Comparison of ENCODE assay signal across 26 mouse cellular contexts in genomic region chr13:56740496-56740895, GRCm38 (mm10). TPM values are rescaled to one million over a fixed set of nuclear protein-coding genes. Genes with fewer than 3 reads are reported as not detected.
A peak's percentile ranks its signal among the peaks of the same experiment; 100 is the strongest.
DNase-seq lines count a peak whose midpoint lies in the region; ATAC-seq and TF ChIP-seq lines count a peak whose summit lies in the region.
"Had no signal": no experiment of that assay in that cellular context is flagged by ENCODE, and none has a peak within 500 bp of the region (broad histone marks: within the 10 kb centered on the region; RNA-seq: fewer than 3 reads in every experiment).

No protein-coding gene starts in this region.

- TF ChIP-seq CTCF in forebrain, postnatal 0 days (IDR thresholded peaks at IDR 0.05; ENCODE audit: low read depth) = no peak

- DNase-seq in forebrain, embryonic 11.5 days (ENCODE audit: low spot score) = peak; percentile 41
- DNase-seq in forebrain, postnatal 0 days = no peak
- peak; percentile 63 for DNase-seq in heart, embryonic 10.5 days (ENCODE audit: low spot score)
- DNase-seq in testis, postnatal 10 days (ENCODE audit: low spot score) = peak; percentile 31
- DNase-seq in testis, postnatal 14 days (ENCODE audit: low spot score) = no peak
- DNase-seq: adrenal gland, adult 8-10 months; adrenal gland, postnatal 14 days; adrenal gland, postnatal 36 days; B cell, adult 2 months; cerebellum, adult 11-12 months; cerebellum, adult 2 months; cerebellum, adult 9-10 months; cerebellum, postnatal 10 days; cerebellum, postnatal 25 days had no signal

- H3K9ac ChIP-seq in forebrain, embryonic 11.5 days (ENCODE audit: low read length) = no peak overlapping the region
- no peak overlapping the region for H3K9ac ChIP-seq in forebrain, postnatal 0 days
- H3K9ac ChIP-seq in heart, embryonic 12.5 days = no peak overlapping the region
- H3K9ac ChIP-seq: embryonic facial prominence, embryonic 12.5 days; forebrain, embryonic 12.5 days had no signal

- no peak overlapping the region for H3K27ac ChIP-seq in forebrain, embryonic 11.5 days (ENCODE audit: low read depth, low read length)
- H3K27ac ChIP-seq in forebrain, postnatal 0 days (ENCODE audit: low read depth, low read length) = no peak overlapping the region
- no peak overlapping the region for H3K27ac ChIP-seq in heart, embryonic 10.5 days
- H3K27ac ChIP-seq in heart, embryonic 12.5 days (ENCODE audit: poor library complexity, severe bottlenecking) = no peak overlapping the region
- H3K27ac ChIP-seq: embryonic facial prominence, embryonic 10.5 days; embryonic facial prominence, embryonic 12.5 days; forebrain, embryonic 12.5 days had no signal

- 87% methylated on average over 6 of the region's 6 CpGs for WGBS in forebrain, embryonic 11.5 days
- 83% methylated on average over 6 of the region's 6 CpGs for WGBS in forebrain, postnatal 0 days
- 85% methylated on average over 6 of the region's 6 CpGs for WGBS in heart, embryonic 10.5 days
- WGBS in heart, embryonic 12.5 days = 82% methylated on average over 6 of the region's 6 CpGs

- H3K4me3 ChIP-seq in forebrain, embryonic 11.5 days (ENCODE audit: low read depth, low read length) = no peak overlapping the region
- H3K4me3 ChIP-seq in forebrain, postnatal 0 days (ENCODE audit: low read depth, low read length) = no peak overlapping the region
- no peak overlapping the region for H3K4me3 ChIP-seq in heart, embryonic 10.5 days
- no peak overlapping the region for H3K4me3 ChIP-seq in heart, embryonic 12.5 days
- H3K4me3 ChIP-seq: embryonic facial prominence, embryonic 10.5 days; embryonic facial prominence, embryonic 12.5 days; forebrain, embryonic 12.5 days had no signal

- no peaks in the 10 kb centered on the region for H3K27me3 ChIP-seq in forebrain, embryonic 11.5 days (ENCODE audit: control insufficient read depth, insufficient read depth, low read length)
- H3K27me3 ChIP-seq in forebrain, postnatal 0 days (ENCODE audit: insufficient read depth, low read length) = no peaks in the 10 kb centered on the region
- no peaks in the 10 kb centered on the region for H3K27me3 ChIP-seq in heart, embryonic 10.5 days (ENCODE audit: insufficient read depth, poor library complexity, severe bottlenecking)
- H3K27me3 ChIP-seq in heart, embryonic 12.5 days (replicated peaks) = no peaks in the 10 kb centered on the region
- H3K27me3 ChIP-seq: CH12.LX; embryonic facial prominence, embryonic 12.5 days; forebrain, embryonic 12.5 days; Patski had no signal

- no peak overlapping the region for H3K4me2 ChIP-seq in forebrain, embryonic 11.5 days (ENCODE audit: low read depth, low read length, severe bottlenecking)
- H3K4me2 ChIP-seq in forebrain, postnatal 0 days (ENCODE audit: low read depth) = no peak overlapping the region
- no peak overlapping the region for H3K4me2 ChIP-seq in heart, embryonic 12.5 days
- H3K4me2 ChIP-seq: embryonic facial prominence, embryonic 12.5 days; forebrain, embryonic 12.5 days had no signal

- H3K9me3 ChIP-seq in forebrain, embryonic 11.5 days (ENCODE audit: control insufficient read depth, low read length) = no peaks in the 10 kb centered on the region
- no peaks in the 10 kb centered on the region for H3K9me3 ChIP-seq in forebrain, postnatal 0 days (ENCODE audit: low read length)
- no peaks in the 10 kb centered on the region for H3K9me3 ChIP-seq in heart, embryonic 10.5 days
- H3K9me3 ChIP-seq in heart, embryonic 12.5 days (replicated peaks) = no peaks in the 10 kb centered on the region
- H3K9me3 ChIP-seq: embryonic facial prominence, embryonic 10.5 days; embryonic facial prominence, embryonic 12.5 days; forebrain, embryonic 12.5 days; G1E had no signal

- ATAC-seq in forebrain, embryonic 11.5 days (replicated peaks; ENCODE audit: low FRiP score) = no peak
- no peak for ATAC-seq in forebrain, postnatal 0 days
- ATAC-seq in heart, embryonic 12.5 days (ENCODE audit: insufficient number of reproducible peaks, low FRiP score) = no peak
- ATAC-seq: activated CD4-positive, CD25-positive, alpha-beta regulatory T cell, adult 4 months; CD4-positive, CD25-positive, alpha-beta regulatory T cell, adult 4 months; forebrain, embryonic 14.5 days; forebrain, embryonic 16.5 days; Patski had no signal

- 0 out of 2 replicates have a peak, but pooled peaks cover 2% of the 10 kb centered on the region for H3K4me1 ChIP-seq in forebrain, embryonic 11.5 days (replicated peaks; ENCODE audit: control insufficient read depth, insufficient read depth, low read length)
- no peaks in the 10 kb centered on the region for H3K4me1 ChIP-seq in forebrain, postnatal 0 days (ENCODE audit: insufficient read depth)
- 0 out of 2 replicates have a peak, but pooled peaks cover 4% of the 10 kb centered on the region for H3K4me1 ChIP-seq in heart, embryonic 10.5 days
- H3K4me1 ChIP-seq in heart, embryonic 12.5 days (replicated peaks) = no peaks in the 10 kb centered on the region
- H3K4me1 ChIP-seq: embryonic facial prominence, embryonic 10.5 days; embryonic facial prominence, embryonic 12.5 days had no signal

- peaks cover 6% of the 10 kb centered on the region for H3K36me3 ChIP-seq in forebrain, embryonic 11.5 days (ENCODE audit: control insufficient read depth, insufficient read depth, low read length)
- peaks cover 40% of the 10 kb centered on the region for H3K36me3 ChIP-seq in forebrain, postnatal 0 days (ENCODE audit: insufficient read depth)
- H3K36me3 ChIP-seq in heart, embryonic 10.5 days = peaks cover 47% of the 10 kb centered on the region
- peaks cover 58% of the 10 kb centered on the region for H3K36me3 ChIP-seq in heart, embryonic 12.5 days

RNA-seq across cellular contexts. Expression of gene Gm45623, which starts 13.1 kb away (rescaled TPM):
- not detected in 2 replicates for polyA plus RNA-seq in forebrain, embryonic 11.5 days (2014; fragmentation: Nextera tagmentation; extraction: Ambion mirVana)
- total RNA-seq in forebrain, postnatal 0 days (2014; rRNA removed) = 8.8 and 9.8 TPM in 2 replicates
- 1.7 and 3.4 TPM in 2 replicates for polyA plus RNA-seq in forebrain, postnatal 0 days (2015; fragmentation: Nextera tagmentation; extraction: Ambion mirVana)
- 0.49 and 0.67 TPM in 2 replicates for polyA plus RNA-seq in heart, embryonic 10.5 days (2016; fragmentation: Nextera tagmentation; extraction: Ambion mirVana)
- polyA plus RNA-seq in heart, embryonic 12.5 days (2016; fragmentation: Nextera tagmentation; extraction: Ambion mirVana) = 0.27 and 0.63 TPM in 2 replicates
- total RNA-seq: adrenal gland, adult 18-20 months; adrenal gland, adult 8-10 months; adrenal gland, postnatal 14 days; adrenal gland, postnatal 36 days; CH12.LX had no signal
- polyA plus RNA-seq: activated CD4-positive, CD25-positive, alpha-beta regulatory T cell, adult 4 months; CD4-positive, CD25-positive, alpha-beta regulatory T cell, adult 4 months; G1E; Patski had no signal

RNA-seq across cellular contexts. Expression of gene Smad5, which starts 37.7 kb away (rescaled TPM):
- 49.7 and 51.8 TPM in 2 replicates for polyA plus RNA-seq in forebrain, embryonic 11.5 days (2014; fragmentation: Nextera tagmentation; extraction: Ambion mirVana)
- 45.2 and 54.6 TPM in 2 replicates for total RNA-seq in forebrain, postnatal 0 days (2014; rRNA removed)
- polyA plus RNA-seq in forebrain, postnatal 0 days (2015; fragmentation: Nextera tagmentation; extraction: Ambion mirVana) = 15.7 and 17.1 TPM in 2 replicates
- 20.7 and 23.0 TPM in 2 replicates for polyA plus RNA-seq in heart, embryonic 10.5 days (2016; fragmentation: Nextera tagmentation; extraction: Ambion mirVana)
- 24.3 and 25.7 TPM in 2 replicates for polyA plus RNA-seq in heart, embryonic 12.5 days (2016; fragmentation: Nextera tagmentation; extraction: Ambion mirVana)

Comparison
In these comparisons a context has a peak if more than half of its experiments do, and no peak if none do; other contexts are left out.
1. DNase-seq: peak in forebrain, embryonic 11.5 days (single experiment), heart, embryonic 10.5 days (single experiment) and testis, postnatal 10 days (single experiment); none in forebrain, postnatal 0 days (single experiment) and testis, postnatal 14 days (single experiment).